In genomic region chr2:137233936-137234335, GRCm38 (mm10) we compare ENCODE assay signal across 13 mouse cellular contexts.
DNase-seq lines count a peak whose midpoint lies in the region; TF ChIP-seq lines count a peak whose summit lies in the region.
"Had no signal": no experiment of that assay in that cellular context is flagged by ENCODE, and none has a peak within 500 bp of the region (broad histone marks: within the 10 kb centered on the region; RNA-seq: fewer than 3 reads in every experiment).

No protein-coding gene starts in this region.

- intact Hi-C loops in left cerebral cortex, postnatal 4 days (cut with DNase I), result no loop called here

- TF ChIP-seq CTCF in brain, embryonic 14.5 days (IDR thresholded peaks at IDR 0.05; ENCODE audit: borderline replicate concordance, extremely low read depth, insufficient read depth, insufficient read length), result no peak

- no peak for TF ChIP-seq POLR2A in brain, embryonic 14.5 days (IDR thresholded peaks at IDR 0.05; ENCODE audit: borderline replicate concordance, extremely low read depth, insufficient read depth, insufficient read length, poor library complexity, severe bottlenecking)

- peak; percentile 63 to 74 for DNase-seq in cerebellum, postnatal 10 days
- no peak for DNase-seq in cerebellum, adult 9-11 months
- peak; percentile 4 for DNase-seq in left cerebral cortex, postnatal 4 days
- no peak for DNase-seq in left cerebral cortex, adult 9 months (ENCODE audit: low spot score in 2 of 2)
- peak; percentile 43 for DNase-seq in brain, embryonic 14.5 days (ENCODE audit: low read depth)
- DNase-seq in lung, postnatal 4 days, result peak; percentile 31 to 39
- no peak for DNase-seq in retina, embryonic 14.5 days (ENCODE audit: low spot score)
- DNase-seq: adrenal gland, postnatal 10 days; B cell, adult 2 months; cerebellum, adult 11-12 months; cerebellum, adult 9-10 months; gastrocnemius, adult 2 months; gastrocnemius, postnatal 25 days had no signal

Comparison
In these comparisons a context has a peak if more than half of its experiments do, and no peak if none do; other contexts are left out.
1. DNase-seq: peak in cerebellum, postnatal 10 days (2 of 2), left cerebral cortex, postnatal 4 days (single experiment), brain, embryonic 14.5 days (single experiment) and lung, postnatal 4 days (2 of 2); none in cerebellum, adult 9-11 months (single experiment), left cerebral cortex, adult 9 months (0 of 2) and retina, embryonic 14.5 days (single experiment).